Mouse (Mus musculus): ENCODE results near the gene Gm42417. TPM values are rescaled to one million over a fixed set of nuclear protein-coding genes. Genes with fewer than 3 reads are reported as not detected.

Gene Gm42417
- total and polyA plus RNA-seq, 2 experiments from 2014 or later = not detected

DNA sequence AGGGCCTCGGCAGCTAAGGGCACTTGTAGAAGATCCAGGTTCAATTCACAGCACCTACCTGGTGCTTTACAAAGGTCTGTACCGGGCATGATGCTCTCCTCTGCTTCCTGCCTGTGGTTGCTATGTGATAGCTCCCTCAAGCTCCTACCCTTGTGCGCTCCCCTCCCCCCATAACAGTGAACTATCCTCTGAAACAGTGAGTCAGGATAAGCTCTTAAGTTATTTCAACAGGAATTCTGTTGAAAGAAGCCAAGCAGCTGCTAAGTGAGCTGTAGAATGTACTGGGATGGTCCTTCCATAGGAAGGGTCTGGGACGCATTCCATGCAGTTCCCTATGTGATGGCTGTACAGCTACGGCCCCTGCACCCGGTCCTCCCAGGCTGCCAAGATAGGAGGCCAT, 5.7 kb downstream of the Gm42417 start:
- Histone ChIP-seq H3K4me3 (ENCODE audit: low read length) (no peak overlapping the region), H3K27ac (no peak overlapping the region), H3K9me3 (ENCODE audit: low read length) (no peaks in the 10 kb centered on the region), H3K9ac (replicated peaks; ENCODE audit: low read length) (no peak overlapping the region), H3K4me1 (ENCODE audit: insufficient read depth, low read length) (no peaks in the 10 kb centered on the region), H3K36me3 (ENCODE audit: insufficient read depth, low read length) (0 out of 2 replicates have a peak, but pooled peaks cover 4% of the 10 kb centered on the region), H3K27me3 (ENCODE audit: insufficient read depth, low read length) (no peaks in the 10 kb centered on the region), H3K4me2 (ENCODE audit: low read depth, low read length) (no peak overlapping the region)
- ATAC-seq (no peak), DNase-seq (ENCODE audit: low spot score) (no peak)
- WGBS = 81% methylated on average over 6 of the region's 6 CpGs
- no peak for TF ChIP-seq CTCF (IDR thresholded peaks at IDR 0.05; ENCODE audit: low read depth)

DNA sequence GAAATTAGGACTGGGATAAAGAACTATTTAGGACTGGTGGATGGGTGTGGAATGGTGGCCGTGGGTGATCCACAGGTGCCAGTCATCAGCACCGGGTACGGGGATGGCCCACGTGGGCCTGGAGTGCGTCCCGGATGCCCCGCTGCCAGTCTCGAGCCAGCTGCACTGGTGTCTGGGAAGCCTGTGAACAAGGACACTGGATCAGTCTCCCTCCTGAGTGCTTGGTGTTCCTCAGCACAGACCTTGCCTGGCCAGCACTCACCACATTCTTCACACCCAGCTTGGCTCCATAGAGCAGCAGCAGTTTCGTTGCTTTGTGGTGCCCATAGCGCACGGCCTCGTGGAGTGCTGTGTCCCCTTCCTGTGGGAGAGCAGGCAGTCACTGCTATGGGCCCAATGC, 7.8 kb downstream of the Gm42417 start:
- Histone ChIP-seq H3K9me3 (ENCODE audit: low read length) (no peaks in the 10 kb centered on the region), H3K4me3 (ENCODE audit: low read length) (no peak overlapping the region), H3K4me1 (ENCODE audit: insufficient read depth, low read length) (no peaks in the 10 kb centered on the region), H3K9ac (replicated peaks; ENCODE audit: low read length) (no peak overlapping the region), H3K4me2 (ENCODE audit: low read depth, low read length) (no peak overlapping the region), H3K27ac (no peak overlapping the region), H3K27me3 (ENCODE audit: insufficient read depth, low read length) (no peaks in the 10 kb centered on the region), H3K36me3 (ENCODE audit: insufficient read depth, low read length) (no peaks in the 10 kb centered on the region; the same call in 1 of the 2 replicates)
- no peak for TF ChIP-seq CTCF (IDR thresholded peaks at IDR 0.05; ENCODE audit: low read depth)
- DNase-seq (ENCODE audit: low spot score) (no peak), ATAC-seq (no peak)
- WGBS = 83% methylated on average over 12 of the region's 12 CpGs

DNA sequence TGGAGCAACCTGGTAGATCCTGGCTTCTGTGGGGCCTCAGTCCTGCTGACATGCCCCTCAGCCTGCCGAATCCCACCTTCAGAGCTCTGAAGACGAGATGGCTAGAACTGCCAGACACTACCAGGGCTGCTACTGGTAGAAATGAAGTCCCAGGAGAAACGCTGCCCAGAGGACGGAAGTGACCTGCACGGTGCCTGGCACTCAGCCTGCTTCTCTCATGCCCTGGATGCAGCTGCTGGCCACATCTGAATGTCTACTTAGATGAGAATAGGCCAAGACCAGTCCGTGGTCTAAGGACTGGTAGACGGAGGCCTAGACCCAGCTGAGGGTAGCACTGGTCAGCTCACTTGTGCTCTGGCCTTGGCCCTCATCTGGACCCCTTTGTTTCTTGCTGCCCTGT, 8.3 kb downstream of the Gm42417 start:
- H3K36me3 ChIP-seq (ENCODE audit: insufficient read depth, low read length) = no peaks in the 10 kb centered on the region; the same call in 1 of the 2 replicates
- ATAC-seq (no peak), DNase-seq (ENCODE audit: low spot score) (no peak)
- H3K4me1 ChIP-seq (ENCODE audit: insufficient read depth, low read length) = no peaks in the 10 kb centered on the region
- TF ChIP-seq CTCF (IDR thresholded peaks at IDR 0.05; ENCODE audit: low read depth) = no peak
- no peak overlapping the region for H3K4me2 ChIP-seq (ENCODE audit: low read depth, low read length)
- no peak overlapping the region for H3K9ac ChIP-seq (replicated peaks; ENCODE audit: low read length)
- H3K9me3 ChIP-seq (ENCODE audit: low read length) = no peaks in the 10 kb centered on the region
- no peaks in the 10 kb centered on the region for H3K27me3 ChIP-seq (ENCODE audit: insufficient read depth, low read length)
- 87% methylated on average over 7 of the region's 7 CpGs for WGBS
- H3K27ac ChIP-seq = no peak overlapping the region
- H3K4me3 ChIP-seq (ENCODE audit: low read length) = no peak overlapping the region

DNA sequence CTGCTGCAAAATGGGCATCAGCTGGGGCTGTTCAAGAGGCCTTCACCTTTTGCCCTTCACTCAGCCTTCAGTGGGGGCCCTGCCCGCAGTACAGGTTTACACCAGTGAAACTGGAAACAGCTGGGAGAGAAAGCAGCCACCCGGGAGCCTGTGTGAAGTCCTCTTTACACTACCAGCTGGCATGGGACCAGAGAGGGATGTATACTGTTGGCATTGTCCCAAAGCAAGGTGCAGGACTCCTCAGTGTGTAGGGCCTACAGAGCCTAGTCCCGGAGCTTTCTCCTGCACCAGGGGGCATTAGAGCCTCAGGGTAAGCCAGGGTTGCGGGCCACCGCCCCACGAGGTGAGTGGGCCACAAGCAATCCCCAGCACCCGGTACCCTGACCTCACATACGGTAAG, 8.7 kb downstream of the Gm42417 start:
- no peaks in the 10 kb centered on the region for H3K9me3 ChIP-seq (ENCODE audit: low read length)
- H3K4me3 ChIP-seq (ENCODE audit: low read length) = no peak overlapping the region
- no peak for TF ChIP-seq CTCF (IDR thresholded peaks at IDR 0.05; ENCODE audit: low read depth)
- no peaks in the 10 kb centered on the region for H3K27me3 ChIP-seq (ENCODE audit: insufficient read depth, low read length)
- H3K9ac ChIP-seq (replicated peaks; ENCODE audit: low read length) = no peak overlapping the region
- H3K4me1 ChIP-seq (ENCODE audit: insufficient read depth, low read length) = no peaks in the 10 kb centered on the region
- H3K36me3 ChIP-seq (ENCODE audit: insufficient read depth, low read length) = peaks cover 5% of the 10 kb centered on the region; the same call in 1 of the 2 replicates
- H3K4me2 ChIP-seq (ENCODE audit: low read depth, low read length) = no peak overlapping the region
- WGBS = 71% methylated on average over 8 of the region's 8 CpGs
- ATAC-seq (peak; percentile 1; the same call in 1 of the 2 replicates), DNase-seq (ENCODE audit: low spot score) (no peak)
- H3K27ac ChIP-seq = no peak overlapping the region

DNA sequence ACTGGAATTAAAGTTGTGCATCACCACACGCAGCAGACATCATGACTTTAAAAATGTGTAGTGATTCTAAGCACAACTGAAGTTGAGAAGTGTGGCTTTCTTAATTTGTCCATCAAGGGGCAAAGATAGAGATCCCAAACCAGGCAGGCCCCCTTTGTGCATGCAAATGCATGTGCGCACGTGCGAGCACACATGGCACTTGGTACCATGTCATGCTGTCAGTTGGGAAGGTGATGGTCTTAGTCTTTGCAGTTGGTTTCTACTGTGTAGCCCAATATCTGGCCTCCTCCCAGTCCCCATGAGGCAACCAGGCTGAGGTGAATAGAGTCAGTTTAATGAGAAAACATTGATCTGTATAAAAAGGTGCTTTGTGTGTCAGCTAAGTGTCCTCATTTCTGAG, 9.4 kb downstream of the Gm42417 start:
- Histone ChIP-seq H3K9ac (replicated peaks; ENCODE audit: low read length) (no peak overlapping the region), H3K27ac (no peak overlapping the region), H3K9me3 (ENCODE audit: low read length) (no peaks in the 10 kb centered on the region), H3K4me1 (ENCODE audit: insufficient read depth, low read length) (no peaks in the 10 kb centered on the region), H3K36me3 (ENCODE audit: insufficient read depth, low read length) (peaks cover 11% of the 10 kb centered on the region; the same call in 1 of the 2 replicates), H3K27me3 (ENCODE audit: insufficient read depth, low read length) (no peaks in the 10 kb centered on the region), H3K4me3 (ENCODE audit: low read length) (no peak overlapping the region), H3K4me2 (ENCODE audit: low read depth, low read length) (no peak overlapping the region)
- ATAC-seq (no peak), DNase-seq (ENCODE audit: low spot score) (no peak)
- no peak for TF ChIP-seq CTCF (IDR thresholded peaks at IDR 0.05; ENCODE audit: low read depth)
- WGBS = 94% methylated on average over 4 of the region's 4 CpGs

DNA sequence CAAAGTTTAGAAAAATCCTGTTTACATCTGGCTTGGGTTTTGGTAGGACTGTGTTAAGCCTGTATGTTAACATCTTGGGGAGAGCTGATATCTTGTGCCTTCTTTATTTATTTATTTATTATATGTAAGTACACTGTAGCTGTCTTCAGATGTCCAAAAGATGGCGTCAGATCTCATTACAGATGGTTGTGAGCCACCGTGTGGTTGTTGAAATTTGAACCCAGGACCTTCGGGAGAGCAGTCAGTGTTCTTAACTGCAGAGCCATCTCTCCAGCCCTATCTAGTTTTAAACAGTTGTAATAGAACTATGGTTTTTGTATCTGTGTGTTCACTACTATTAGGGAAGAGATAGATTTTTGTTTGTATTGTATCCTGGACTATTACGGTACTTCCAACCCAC, 10.0 kb downstream of the Gm42417 start:
- no peak for ATAC-seq

DNA sequence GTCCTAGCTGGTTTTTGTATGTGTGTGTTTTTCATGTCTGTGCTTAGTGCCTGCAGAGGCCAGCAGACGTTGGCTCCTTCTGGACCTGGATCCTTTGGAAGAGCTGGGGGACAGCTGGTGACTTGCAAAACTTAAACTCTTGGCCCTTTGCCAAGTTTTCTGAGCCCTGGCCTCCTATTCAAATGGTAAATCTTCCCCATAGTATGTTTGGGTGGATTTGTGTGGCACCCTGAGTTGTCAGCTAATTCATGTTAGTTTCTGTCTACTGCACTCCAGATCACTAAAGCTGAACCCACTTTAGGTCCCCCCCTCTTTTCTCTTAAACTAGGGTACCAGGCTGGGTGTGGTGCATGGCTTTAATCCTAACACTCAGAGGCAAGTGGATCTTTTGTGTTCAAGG, 10.9 kb downstream of the Gm42417 start:
- Histone ChIP-seq H3K27ac (no peak overlapping the region), H3K9me3 (ENCODE audit: low read length) (no peaks in the 10 kb centered on the region), H3K4me3 (ENCODE audit: low read length) (no peak overlapping the region), H3K27me3 (ENCODE audit: insufficient read depth, low read length) (no peaks in the 10 kb centered on the region), H3K36me3 (ENCODE audit: insufficient read depth, low read length) (peaks cover 15% of the 10 kb centered on the region; the same call in 1 of the 2 replicates), H3K9ac (replicated peaks; ENCODE audit: low read length) (no peak overlapping the region), H3K4me1 (ENCODE audit: insufficient read depth, low read length) (no peaks in the 10 kb centered on the region), H3K4me2 (ENCODE audit: low read depth, low read length) (no peak overlapping the region)
- WGBS = 6% methylated on average over 1 of the region's 1 CpGs
- ATAC-seq (0 out of 2 replicates have a peak, but pooled peaks have one; percentile 14), DNase-seq (ENCODE audit: low spot score) (peak; percentile 83)
- no peak for TF ChIP-seq CTCF (IDR thresholded peaks at IDR 0.05; ENCODE audit: low read depth)

More for the DNA sequence above, 10.0 kb downstream of the Gm42417 start:
- Histone ChIP-seq H3K4me1 (ENCODE audit: insufficient read depth, low read length) (no peaks in the 10 kb centered on the region), H3K9me3 (ENCODE audit: low read length) (no peaks in the 10 kb centered on the region), H3K36me3 (ENCODE audit: insufficient read depth, low read length) (peaks cover 15% of the 10 kb centered on the region; the same call in 1 of the 2 replicates), H3K27ac (no peak overlapping the region), H3K4me2 (ENCODE audit: low read depth, low read length) (no peak overlapping the region), H3K9ac (replicated peaks; ENCODE audit: low read length) (no peak overlapping the region), H3K27me3 (ENCODE audit: insufficient read depth, low read length) (no peaks in the 10 kb centered on the region), H3K4me3 (ENCODE audit: low read length) (no peak overlapping the region)
- no peak for DNase-seq (ENCODE audit: low spot score)
- TF ChIP-seq CTCF (IDR thresholded peaks at IDR 0.05; ENCODE audit: low read depth) = no peak
- WGBS = 93% methylated on average over 4 of the region's 4 CpGs
